Mouse (Mus musculus) heart, adult 2 months (tissue): Measurements from ENCODE around the gene Cep295.

ENCODE experiments used
- CTCF ChIP-seq: fragments of 200-600 bp; IDR thresholded peaks from 2 replicates; pipeline ENCODE4 v1.8.1; 2022; ENCODE audit warnings: antibody characterized with exemption, mild to moderate bottlenecking, moderate library complexity
- POLR2A ChIP-seq: fragments of 200-500 bp; IDR thresholded peaks from 2 replicates; pipeline ENCODE4 v1.6.1; 2011; ENCODE audit warnings: mild to moderate bottlenecking, low read depth, low read length, control low read depth; ENCODE audit not compliant: insufficient read depth

DNA sequence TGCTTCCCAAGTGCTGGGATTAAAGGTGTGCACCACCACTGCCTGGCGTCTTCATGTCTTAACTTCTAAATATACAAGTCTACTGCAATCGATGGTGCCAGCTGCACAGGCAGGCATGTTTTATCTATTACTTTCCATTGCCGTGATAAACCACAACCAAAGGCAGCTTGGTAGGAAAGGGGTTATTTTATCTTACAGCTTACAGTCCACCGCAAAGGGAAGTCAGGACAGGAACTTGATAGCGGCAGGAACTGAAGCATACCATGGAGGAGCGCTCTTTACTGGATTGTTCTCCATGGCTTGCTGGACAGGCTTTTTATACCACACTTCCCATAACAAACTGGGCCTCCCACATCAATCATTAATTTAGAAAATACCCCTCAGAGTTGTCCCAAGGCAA, 68.3 kb downstream of the Cep295 start:
- no peak for TF ChIP-seq POLR2A
- no peak for TF ChIP-seq CTCF
